Mouse (Mus musculus) midbrain, embryonic 10.5 days (tissue): ENCODE results near the gene H2-Q6. TPM values are rescaled to one million over a fixed set of nuclear protein-coding genes. Genes with fewer than 3 reads are reported as not detected.
"Not testable (repeated sequence)": the region's sequence is repeated elsewhere in the genome, so short reads cannot be mapped to it uniquely, and the experiment has no call there.

Source experiments
- DNase-seq: peaks from one replicate; pipeline ENCODE4 v3.0.0-alpha.2; 2017; ENCODE audit warnings: low spot score
- H3K27ac ChIP-seq: fragments of 300-500 bp; sonication (generic); replicated peaks from 2 replicates; pipeline ENCODE4 v1.5.1; 2016; ENCODE audit warnings: mild to moderate bottlenecking
- H3K27me3 ChIP-seq: fragments of 300-500 bp; sonication (generic); 2 replicates; pipeline ENCODE4 v1.6.1; 2016; ENCODE audit warnings: low read depth, mild to moderate bottlenecking; ENCODE audit not compliant: poor library complexity, severe bottlenecking
- H3K36me3 ChIP-seq: fragments of 300-500 bp; sonication (generic); 2 replicates; pipeline ENCODE4 v1.6.1; 2016; ENCODE audit warnings: mild to moderate bottlenecking, moderate library complexity
- H3K4me1 ChIP-seq: fragments of 300-500 bp; sonication (generic); 2 replicates; pipeline ENCODE4 v1.6.1; 2016
- H3K4me3 ChIP-seq: fragments of 300-500 bp; sonication (generic); 2 replicates; pipeline ENCODE4 v1.5.1; 2016; ENCODE audit warnings: mild to moderate bottlenecking, moderate library complexity
- H3K9me3 ChIP-seq: fragments of 300-500 bp; sonication (generic); replicated peaks from 2 replicates; pipeline ENCODE4 v1.6.1; 2016; ENCODE audit warnings: mild to moderate bottlenecking
- WGBS: fragments of 180-500 bp; shearing (Covaris S2); methylation state at CpG from one replicate; pipeline ENCODE4 v1.1.7; 2016; 5-methylcytosine and 5-hydroxymethylcytosine counted together
- polyA plus RNA-seq: library from polyadenylated mRNA; unstranded; fragments of >200 nt; fragmentation: Nextera tagmentation; extraction: Ambion mirVana; gene quantifications from 2 replicates; pipeline ENCODE4 v1.2.1, GENCODE M21; 2016

The H2-Q6 gene
- 1.5 and 1.9 TPM in 2 replicates for polyA plus RNA-seq

DNA sequence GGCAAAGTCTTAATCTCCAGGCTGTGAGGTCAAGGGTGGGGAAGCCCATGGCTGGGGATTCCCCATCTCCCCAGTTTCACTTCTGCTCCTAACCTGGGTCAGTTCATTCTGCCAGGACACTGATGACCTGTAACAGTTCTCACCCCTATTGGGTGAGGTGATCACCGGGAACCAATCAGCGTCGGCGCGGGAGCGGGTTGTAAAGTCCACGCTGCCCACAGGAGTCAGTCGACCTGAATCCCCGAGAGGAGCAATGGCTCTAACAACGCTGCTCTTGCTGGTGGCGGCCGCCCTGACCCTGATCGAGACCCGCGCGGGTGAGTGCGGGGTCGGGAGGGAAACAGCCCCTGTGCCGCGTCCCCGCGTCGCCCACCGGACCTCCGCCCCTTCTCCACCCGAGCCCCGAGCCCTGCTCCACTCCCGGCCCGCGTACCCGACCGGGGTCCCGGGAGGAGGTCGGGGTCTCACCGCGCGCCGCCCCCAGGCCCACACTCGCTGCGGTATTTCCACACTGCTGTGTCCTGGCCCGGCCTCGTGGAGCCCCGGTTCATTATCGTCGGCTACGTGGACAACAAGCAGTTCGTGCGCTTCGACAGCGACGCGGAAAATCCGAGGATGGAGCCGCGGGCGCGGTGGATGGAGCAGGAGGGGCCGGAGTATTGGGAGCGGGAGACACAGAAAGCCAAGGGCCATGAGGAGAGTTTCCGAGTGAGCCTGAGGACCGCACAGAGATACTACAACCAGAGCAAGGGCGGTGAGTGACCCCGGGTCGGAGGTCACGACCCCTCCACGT is at the start of gene H2-Q6:
H2-Q6 (plus strand) TSS at position 227 of the 793 bp plus-strand sequence.
- peaks cover 50% of the 10 kb centered on the region for H3K27me3 ChIP-seq

DNA sequence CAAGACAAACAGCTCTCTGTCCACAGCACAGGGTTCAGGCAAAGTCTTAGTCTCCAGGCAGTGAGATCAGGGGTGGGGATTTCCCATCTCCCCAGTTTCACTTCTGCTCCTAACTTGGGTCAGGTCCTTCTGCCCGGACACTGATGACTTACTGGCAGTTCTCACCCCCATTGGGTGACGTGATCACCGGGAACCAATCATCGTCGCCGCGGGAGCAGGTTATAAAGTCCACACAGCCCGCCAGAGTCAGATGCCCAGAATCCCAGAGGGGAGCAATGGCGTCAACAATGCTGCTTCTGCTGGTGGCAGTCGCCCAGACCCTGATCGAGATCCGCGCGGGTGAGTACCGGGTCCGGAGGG is 45.3 kb upstream of the H2-Q6 start, which contains the start of gene H2-Q4:
H2-Q4 (plus strand) TSS at position 249 of the 360 bp plus-strand sequence.
- Histone ChIP-seq H3K27ac (peak within 1 kb of the TSS; percentile 83), H3K27me3 (peaks cover 39% of the 10 kb centered on the region), H3K4me1 (peaks cover 16% of the 10 kb centered on the region), H3K4me3 (peak within 1 kb of the TSS; percentile 82), H3K36me3 (0 out of 2 replicates have a peak, but pooled peaks cover 3% of the 10 kb centered on the region), H3K9me3 (peaks cover 8% of the 10 kb centered on the region; the same call in 1 of the 2 replicates)
- DNase-seq, result peak; percentile 80
- under 1% methylated on average over 16 of the region's 16 CpGs for WGBS

More for the DNA sequence above, at the start of gene H2-Q6:
- Histone ChIP-seq H3K27ac (peak within 1 kb of the TSS; percentile 43; the same call in 1 of the 2 replicates), H3K4me1 (peaks cover 12% of the 10 kb centered on the region), H3K4me3 (peak within 1 kb of the TSS; percentile 51)
- not testable (repeated sequence) for H3K36me3 ChIP-seq, H3K9me3 ChIP-seq
- DNase-seq, result peak; percentile 69
- WGBS, result 2% methylated on average over 54 of the region's 66 CpGs

DNA sequence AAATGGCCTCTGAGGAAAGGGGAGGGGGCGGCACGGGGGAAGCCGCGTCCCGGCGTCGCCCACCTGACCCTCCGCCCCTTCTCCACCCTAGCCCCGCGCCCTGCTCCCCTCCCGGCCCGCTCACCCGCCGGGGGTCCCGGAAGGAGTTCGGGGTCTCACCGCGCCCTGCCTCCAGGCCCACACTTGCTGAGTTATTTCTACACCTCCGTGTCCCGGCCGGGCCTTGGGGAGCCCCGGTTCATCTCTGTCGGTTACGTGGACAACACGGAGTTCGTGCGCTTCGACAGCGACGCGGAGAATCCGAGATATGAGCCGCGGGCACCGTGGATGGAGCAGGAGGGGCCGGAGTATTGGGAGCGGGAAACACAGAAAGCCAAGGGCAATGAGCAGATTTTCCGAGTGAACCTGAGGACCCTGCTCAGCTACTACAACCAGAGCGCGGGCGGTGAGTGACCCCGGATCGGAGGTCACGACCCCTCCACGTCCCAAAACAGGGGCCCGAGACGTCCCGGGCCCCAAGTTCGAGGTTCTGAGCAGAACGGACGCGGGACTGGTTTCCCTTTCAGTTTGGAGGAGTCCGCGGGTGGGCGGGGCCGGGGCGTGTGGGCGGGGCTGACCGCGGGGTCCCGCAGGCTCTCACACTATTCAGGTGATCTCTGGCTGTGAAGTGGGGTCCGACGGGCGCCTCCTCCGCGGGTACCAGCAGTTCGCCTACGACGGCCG is 44.8 kb upstream of the H2-Q6 start:
- H3K4me3 ChIP-seq, result peak overlapping the region; percentile 82
- 0 out of 2 replicates have a peak, but pooled peaks cover 3% of the 10 kb centered on the region for H3K36me3 ChIP-seq
- 2% methylated on average over 70 of the region's 70 CpGs for WGBS
- peaks cover 8% of the 10 kb centered on the region; the same call in 1 of the 2 replicates for H3K9me3 ChIP-seq
- no peak for DNase-seq
- peaks cover 16% of the 10 kb centered on the region for H3K4me1 ChIP-seq
- H3K27me3 ChIP-seq, result peaks cover 39% of the 10 kb centered on the region
- H3K27ac ChIP-seq, result peak overlapping the region; percentile 83

DNA sequence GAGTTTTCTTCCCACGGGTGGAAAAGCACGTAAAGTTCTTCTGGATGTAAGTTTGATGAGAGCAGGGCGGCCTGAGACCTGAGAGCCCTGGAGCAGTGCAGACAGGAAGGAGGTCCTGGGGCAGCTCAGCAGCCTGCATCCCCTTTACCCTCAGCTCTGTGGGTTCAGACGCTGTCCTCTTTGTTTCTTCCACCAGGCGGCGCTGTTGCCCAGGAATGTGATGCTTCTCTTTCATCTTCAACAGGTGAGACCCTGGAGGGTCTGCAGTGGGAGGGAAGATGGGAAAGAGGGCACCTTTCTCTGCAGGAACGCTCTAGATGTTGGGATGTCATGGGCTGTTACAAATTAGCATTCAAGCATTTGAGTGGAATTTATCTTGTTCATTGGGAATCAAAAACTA is 34.9 kb upstream of the H2-Q6 start:
- peak; percentile 36 for DNase-seq
- not testable (repeated sequence) for H3K36me3 ChIP-seq, H3K4me3 ChIP-seq, H3K9me3 ChIP-seq, H3K4me1 ChIP-seq, H3K27ac ChIP-seq
- WGBS, result 8% methylated on average over 7 of the region's 7 CpGs
- peaks cover 23% of the 10 kb centered on the region for H3K27me3 ChIP-seq

DNA sequence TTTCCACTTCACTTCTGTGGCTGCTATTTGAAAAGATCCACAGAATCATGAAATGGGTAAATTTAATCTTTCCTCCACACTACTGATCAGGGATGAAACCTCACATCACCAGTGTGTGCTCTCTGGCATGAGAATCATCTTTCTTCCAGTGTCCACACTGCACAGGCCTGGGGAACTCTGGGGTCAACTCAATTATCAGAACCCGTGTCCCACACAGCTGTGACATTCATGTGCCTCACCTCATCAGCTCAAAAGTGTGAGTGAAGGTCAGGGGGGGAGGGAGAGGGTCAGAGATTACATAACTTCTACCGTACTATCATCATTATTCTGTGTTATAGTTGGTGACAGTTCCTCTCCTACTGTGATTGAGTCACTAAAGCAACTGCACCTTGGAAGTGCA is 32.0 kb upstream of the H2-Q6 start:
- H3K27me3 ChIP-seq, result peaks cover 33% of the 10 kb centered on the region
- WGBS, result 75% methylated on average over 2 of the region's 2 CpGs
- H3K9me3 ChIP-seq, H3K27ac ChIP-seq, DNase-seq, H3K4me3 ChIP-seq, H3K36me3 ChIP-seq, H3K4me1 ChIP-seq: not testable (repeated sequence)

DNA sequence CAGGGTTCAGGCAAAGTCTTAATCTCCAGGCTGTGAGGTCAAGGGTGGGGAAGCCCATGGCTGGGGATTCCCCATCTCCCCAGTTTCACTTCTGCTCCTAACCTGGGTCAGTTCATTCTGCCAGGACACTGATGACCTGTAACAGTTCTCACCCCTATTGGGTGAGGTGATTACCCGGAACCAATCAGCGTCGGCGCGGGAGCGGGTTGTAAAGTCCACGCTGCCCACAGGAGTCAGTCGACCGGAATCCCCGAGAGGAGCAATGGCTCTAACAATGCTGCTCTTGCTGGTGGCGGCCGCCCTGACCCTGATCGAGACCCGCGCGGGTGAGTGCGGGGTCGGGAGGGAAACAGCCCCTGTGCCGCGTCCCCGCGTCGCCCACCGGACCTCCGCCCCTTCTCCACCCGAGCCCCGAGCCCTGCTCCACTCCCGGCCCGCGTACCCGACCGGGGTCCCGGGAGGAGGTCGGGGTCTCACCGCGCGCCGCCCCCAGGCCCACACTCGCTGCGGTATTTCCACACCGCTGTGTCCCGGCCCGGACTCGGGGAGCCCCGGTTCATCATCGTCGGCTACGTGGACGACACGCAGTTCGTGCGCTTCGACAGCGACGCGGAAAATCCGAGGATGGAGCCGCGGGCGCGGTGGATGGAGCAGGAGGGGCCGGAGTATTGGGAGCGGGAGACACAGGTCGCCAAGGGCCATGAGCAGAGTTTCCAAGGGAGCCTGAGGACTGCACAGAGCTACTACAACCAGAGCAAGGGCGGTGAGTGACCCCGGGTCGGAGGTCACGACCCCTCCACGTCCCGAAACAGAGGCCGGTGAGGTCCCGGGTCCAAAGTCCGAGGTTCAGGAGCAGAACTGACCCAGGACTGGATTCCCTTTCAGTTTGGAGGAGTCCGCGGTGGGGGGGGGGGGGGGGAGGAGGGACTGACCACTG is 30.5 kb upstream of the H2-Q6 start:
- DNase-seq, result peak; percentile 20

DNA sequence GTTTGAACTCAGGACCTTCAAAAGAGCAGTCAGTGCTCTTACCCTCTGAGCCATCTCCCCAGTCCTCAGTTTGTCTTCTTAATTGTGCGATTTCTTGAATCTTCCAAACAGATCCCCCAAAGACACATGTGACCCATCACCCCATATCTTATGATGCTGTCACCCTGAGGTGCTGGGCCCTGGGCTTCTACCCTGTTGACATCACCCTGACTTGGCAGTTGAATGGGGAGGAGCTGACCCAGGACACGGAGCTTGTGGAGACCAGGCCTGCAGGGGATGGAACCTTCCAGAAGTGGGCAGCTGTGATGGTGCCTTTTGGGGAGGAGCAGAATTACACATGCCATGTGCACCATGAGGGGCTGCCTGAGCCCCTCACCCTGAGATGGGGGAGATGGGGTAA is 27.7 kb upstream of the H2-Q6 start:
- WGBS, result 82% methylated on average over 2 of the region's 2 CpGs
- H3K27ac ChIP-seq, DNase-seq, H3K36me3 ChIP-seq, H3K4me3 ChIP-seq, H3K9me3 ChIP-seq, H3K4me1 ChIP-seq: not testable (repeated sequence)
- peaks cover 26% of the 10 kb centered on the region for H3K27me3 ChIP-seq

More for the DNA sequence above, 30.5 kb upstream of the H2-Q6 start:
- Histone ChIP-seq H3K27me3 (peaks cover 33% of the 10 kb centered on the region), H3K4me3 (peak overlapping the region; percentile 47)
- H3K27ac ChIP-seq, H3K36me3 ChIP-seq, H3K9me3 ChIP-seq, H3K4me1 ChIP-seq: not testable (repeated sequence)
- WGBS, result 2% methylated on average over 56 of the region's 75 CpGs

DNA sequence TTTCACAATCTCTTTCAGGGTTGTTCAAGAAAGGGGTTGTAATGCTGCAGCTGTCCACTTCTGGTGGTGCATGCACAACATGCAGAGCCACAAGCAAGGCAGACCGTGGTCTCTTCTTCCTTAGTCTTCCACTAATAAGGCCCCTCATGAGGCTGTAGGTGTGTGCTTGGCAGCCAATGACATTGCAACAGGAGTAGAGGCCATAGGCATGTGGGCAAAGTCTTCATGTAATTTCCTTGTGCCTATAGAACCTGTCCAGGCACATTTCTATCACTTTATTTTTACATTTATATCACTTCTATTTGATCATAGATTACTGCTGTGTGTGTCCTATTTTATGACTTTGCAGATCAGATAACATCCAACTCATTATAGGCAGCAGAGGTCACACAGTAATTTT is 11.6 kb upstream of the H2-Q6 start:
- no CpG with 5 or more reads among the region's 1 CpGs for WGBS
- H3K4me1 ChIP-seq, result not testable (repeated sequence)

DNA sequence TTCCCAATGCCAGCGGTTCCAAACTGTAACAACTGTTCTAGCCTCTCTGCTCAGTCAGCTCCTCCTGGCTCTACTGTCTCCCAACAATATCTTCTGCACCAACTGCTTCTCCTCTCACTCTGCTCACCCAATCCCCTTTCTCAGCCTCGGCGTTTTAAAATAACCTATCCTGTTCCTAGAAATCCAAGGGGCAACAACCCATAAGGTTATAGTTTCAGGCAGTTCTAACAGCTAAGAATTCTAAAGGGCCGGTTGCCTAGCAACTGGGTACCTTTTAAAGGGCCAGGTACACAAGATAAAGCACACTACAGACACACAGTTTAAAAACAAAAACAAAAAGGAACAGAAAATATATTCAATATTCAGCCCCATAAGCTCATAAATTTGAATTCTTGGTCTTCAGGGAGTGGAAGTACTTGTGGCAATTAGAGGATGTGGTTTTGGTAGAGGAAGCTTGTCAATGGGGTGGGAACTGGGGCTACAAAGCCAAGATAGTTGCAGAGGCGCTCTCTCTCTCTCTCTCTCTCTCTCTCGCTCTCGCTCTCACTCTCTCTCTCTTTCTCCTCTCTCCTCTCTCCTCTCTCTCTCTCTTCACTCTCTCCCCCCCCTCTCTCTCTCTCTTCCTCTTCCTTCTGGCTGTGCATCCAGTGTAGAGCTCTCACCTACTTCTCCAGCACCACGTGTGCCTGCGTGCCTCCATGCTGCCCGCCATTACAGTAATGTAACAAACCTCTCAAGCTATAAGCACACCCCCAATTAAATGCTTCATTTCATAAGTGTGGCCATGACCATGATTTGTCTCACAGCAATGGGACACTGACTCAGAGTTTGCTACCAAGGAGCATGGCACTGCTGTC is 9.1 kb upstream of the H2-Q6 start:
- not testable (repeated sequence) for H3K9me3 ChIP-seq, H3K27me3 ChIP-seq, DNase-seq, H3K4me3 ChIP-seq, H3K4me1 ChIP-seq, H3K36me3 ChIP-seq, H3K27ac ChIP-seq
- 90% methylated on average over 2 of the region's 10 CpGs for WGBS

More for the DNA sequence above, 11.6 kb upstream of the H2-Q6 start:
- DNase-seq, H3K4me3 ChIP-seq, H3K27me3 ChIP-seq, H3K27ac ChIP-seq, H3K36me3 ChIP-seq, H3K9me3 ChIP-seq: not testable (repeated sequence)

DNA sequence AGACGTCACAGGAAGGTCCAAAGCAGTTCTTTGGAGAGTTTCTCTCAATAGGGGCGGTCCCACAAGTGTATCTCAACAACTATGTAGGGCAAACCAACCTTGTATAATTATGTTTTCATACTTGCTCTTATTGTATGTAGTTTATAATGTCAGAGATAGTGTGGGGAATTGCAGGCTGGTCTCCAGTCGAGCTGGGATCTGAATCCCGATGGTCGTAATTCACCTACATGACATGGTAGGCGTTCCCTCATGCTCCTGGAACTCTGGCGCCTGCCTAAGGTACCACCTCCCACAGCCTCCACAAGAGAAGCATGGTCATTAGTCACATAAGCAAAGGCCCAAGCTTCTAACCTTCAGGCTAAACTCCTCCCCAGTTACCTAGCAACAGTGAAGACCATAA is 5.9 kb upstream of the H2-Q6 start:
- H3K4me3 ChIP-seq, result no peak overlapping the region
- no peak for DNase-seq
- H3K27ac ChIP-seq, result no peak overlapping the region
- H3K9me3 ChIP-seq, result no peaks in the 10 kb centered on the region; the same call in 1 of the 2 replicates
- 89% methylated on average over 7 of the region's 7 CpGs for WGBS
- H3K36me3 ChIP-seq, result no peaks in the 10 kb centered on the region
- H3K27me3 ChIP-seq, result peaks cover 18% of the 10 kb centered on the region
- H3K4me1 ChIP-seq, result no peaks in the 10 kb centered on the region

DNA sequence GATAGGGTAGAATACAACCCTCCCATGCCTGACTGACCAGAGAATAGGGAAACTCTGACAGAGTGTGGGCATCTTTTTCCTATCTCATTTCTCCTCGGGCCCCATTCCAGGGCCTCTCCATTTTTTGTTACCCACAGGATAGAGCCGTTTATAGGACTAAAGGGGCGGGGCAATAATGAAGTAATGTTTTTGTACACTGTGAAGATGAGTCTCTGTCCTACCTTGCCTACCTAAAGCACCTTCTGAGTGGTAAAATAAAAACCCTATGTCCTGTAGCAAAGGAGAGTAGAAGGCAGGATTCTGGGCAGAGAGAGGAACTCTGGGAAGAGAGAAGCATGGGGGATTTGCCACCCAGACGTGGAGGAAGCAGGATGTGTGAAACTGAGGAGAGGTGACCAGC is 5.1 kb upstream of the H2-Q6 start:
- not testable (repeated sequence) for H3K4me1 ChIP-seq, DNase-seq, H3K27ac ChIP-seq, H3K36me3 ChIP-seq, H3K9me3 ChIP-seq, H3K4me3 ChIP-seq
- 69% methylated on average over 4 of the region's 4 CpGs for WGBS
- peaks cover 23% of the 10 kb centered on the region for H3K27me3 ChIP-seq
